Mouse (Mus musculus): Measurements from ENCODE around the gene Col19a1. TPM values are rescaled to one million over a fixed set of nuclear protein-coding genes. Genes with fewer than 3 reads are reported as not detected.

Col19a1 gene
- polyA plus RNA-seq, 1 experiment = 0.01 TPM

- H3ac ChIP-seq (ENCODE audit: control insufficient read depth, insufficient read length) = no peak overlapping the region
- no peaks in the 10 kb centered on the region for H3K36me3 ChIP-seq (ENCODE audit: control insufficient read depth, insufficient read depth)
- TF ChIP-seq TCF3 (IDR thresholded peaks at IDR 0.05; ENCODE audit: insufficient read length, low read depth) (no peak), USF1 (IDR thresholded peaks at IDR 0.05; ENCODE audit: low read depth) (no peak), MYOG (IDR thresholded peaks at IDR 0.05; ENCODE audit: control insufficient read depth in 1 of 3, insufficient read depth in 1 of 3, insufficient read length in 2 of 3, low read depth in 2 of 3) (no peak), MAX (IDR thresholded peaks at IDR 0.05; ENCODE audit: low read depth) (no peak), MYOD1 (IDR thresholded peaks at IDR 0.05; ENCODE audit: control insufficient read depth in 1 of 3, insufficient read length in 2 of 3, low read depth in 2 of 3) (no peak), REST (IDR thresholded peaks at IDR 0.05; ENCODE audit: insufficient read depth, insufficient read length) (no peak), CEBPB (IDR thresholded peaks at IDR 0.05; ENCODE audit: insufficient read depth, poor library complexity, severe bottlenecking) (no peak), TCF12 (IDR thresholded peaks at IDR 0.05; ENCODE audit: insufficient read depth, poor library complexity, severe bottlenecking) (no peak), POLR2AphosphoS2 (IDR thresholded peaks at IDR 0.05; ENCODE audit: insufficient read length, low read depth) (no peak), SRF (IDR thresholded peaks at IDR 0.05; ENCODE audit: control insufficient read depth, insufficient read length, low read depth) (no peak), POLR2A (IDR thresholded peaks at IDR 0.05; ENCODE audit: insufficient read length, low read depth) (no peak), E2F4 (IDR thresholded peaks at IDR 0.05; ENCODE audit: insufficient read depth) (no peak)
- no peak overlapping the region for H3K4me3 ChIP-seq
- no peaks in the 10 kb centered on the region for H3K79me2 ChIP-seq (ENCODE audit: control insufficient read depth, insufficient read depth)
- no peak overlapping the region for H3K4me2 ChIP-seq (ENCODE audit: low read depth)
- no peaks in the 10 kb centered on the region for H3K27me3 ChIP-seq (ENCODE audit: control insufficient read depth, insufficient read depth, insufficient read length)
Observed at GRCm38 (mm10) chr1:24231504-24232270, 355.6 kb downstream of the Col19a1 start.

- Histone ChIP-seq H3K27me3 (ENCODE audit: control insufficient read depth, insufficient read depth, insufficient read length) (no peaks in the 10 kb centered on the region), H3K36me3 (ENCODE audit: control insufficient read depth, insufficient read depth) (no peaks in the 10 kb centered on the region), H3K4me3 (no peak overlapping the region), H3K79me2 (ENCODE audit: control insufficient read depth, insufficient read depth) (no peaks in the 10 kb centered on the region), H3ac (ENCODE audit: control insufficient read depth, insufficient read length) (no peak overlapping the region), H3K4me2 (ENCODE audit: low read depth) (no peak overlapping the region)
- TF ChIP-seq CEBPB (IDR thresholded peaks at IDR 0.05; ENCODE audit: insufficient read depth, poor library complexity, severe bottlenecking) (no peak), MYOD1 (IDR thresholded peaks at IDR 0.05; ENCODE audit: control insufficient read depth in 1 of 3, insufficient read length in 2 of 3, low read depth in 2 of 3) (no peak)
Observed at GRCm38 (mm10) chr1:24230428-24230827, 356.8 kb downstream of the Col19a1 start.

- Histone ChIP-seq H3ac (ENCODE audit: control insufficient read depth, insufficient read length) (no peak overlapping the region), H3K27me3 (ENCODE audit: control insufficient read depth, insufficient read depth, insufficient read length) (no peaks in the 10 kb centered on the region), H3K4me2 (ENCODE audit: low read depth) (no peak overlapping the region), H3K79me2 (ENCODE audit: control insufficient read depth, insufficient read depth) (no peaks in the 10 kb centered on the region), H3K36me3 (ENCODE audit: control insufficient read depth, insufficient read depth) (no peaks in the 10 kb centered on the region), H3K4me3 (no peak overlapping the region)
- TF ChIP-seq POLR2AphosphoS2 (IDR thresholded peaks at IDR 0.05; ENCODE audit: insufficient read length, low read depth) (no peak), TCF3 (IDR thresholded peaks at IDR 0.05; ENCODE audit: insufficient read length, low read depth) (no peak)
Observed at GRCm38 (mm10) chr1:24229552-24229951, 357.7 kb downstream of the Col19a1 start.

- H3ac ChIP-seq (ENCODE audit: control insufficient read depth, insufficient read length) = no peak overlapping the region
- no peaks in the 10 kb centered on the region for H3K79me2 ChIP-seq (ENCODE audit: control insufficient read depth, insufficient read depth)
- no peaks in the 10 kb centered on the region for H3K36me3 ChIP-seq (ENCODE audit: control insufficient read depth, insufficient read depth)
- H3K27me3 ChIP-seq (ENCODE audit: control insufficient read depth, insufficient read depth, insufficient read length) = no peaks in the 10 kb centered on the region
- TF ChIP-seq REST (IDR thresholded peaks at IDR 0.05; ENCODE audit: insufficient read depth, insufficient read length) = no peak
- TF ChIP-seq CEBPB (IDR thresholded peaks at IDR 0.05; ENCODE audit: insufficient read depth, poor library complexity, severe bottlenecking) = no peak
- no peak for TF ChIP-seq TCF3 (IDR thresholded peaks at IDR 0.05; ENCODE audit: insufficient read length, low read depth)
- no peak for TF ChIP-seq SRF (IDR thresholded peaks at IDR 0.05; ENCODE audit: control insufficient read depth, insufficient read length, low read depth)
- no peak for TF ChIP-seq POLR2A (IDR thresholded peaks at IDR 0.05; ENCODE audit: insufficient read length, low read depth)
- no peak for TF ChIP-seq MAX (IDR thresholded peaks at IDR 0.05; ENCODE audit: low read depth)
- no peak for TF ChIP-seq E2F4 (IDR thresholded peaks at IDR 0.05; ENCODE audit: insufficient read depth)
- no peak for TF ChIP-seq USF1 (IDR thresholded peaks at IDR 0.05; ENCODE audit: low read depth)
- no peak for TF ChIP-seq POLR2AphosphoS2 (IDR thresholded peaks at IDR 0.05; ENCODE audit: insufficient read length, low read depth)
- TF ChIP-seq TCF12 (IDR thresholded peaks at IDR 0.05; ENCODE audit: insufficient read depth, poor library complexity, severe bottlenecking) = no peak
- no peak for TF ChIP-seq MYOD1 (IDR thresholded peaks at IDR 0.05; ENCODE audit: control insufficient read depth in 1 of 3, insufficient read length in 2 of 3, low read depth in 2 of 3)
- no peak for TF ChIP-seq MYOG (IDR thresholded peaks at IDR 0.05; ENCODE audit: control insufficient read depth in 1 of 3, insufficient read depth in 1 of 3, insufficient read length in 2 of 3, low read depth in 2 of 3)
- no peak overlapping the region for H3K4me3 ChIP-seq
- no peak overlapping the region for H3K4me2 ChIP-seq (ENCODE audit: low read depth)
Observed at GRCm38 (mm10) chr1:24226941-24227711, 360.1 kb downstream of the Col19a1 start.
